Mouse (Mus musculus) B cell, adult 2 months (primary cell): ENCODE data around the gene Desi2.
"Not testable (repeated sequence)": the region's sequence is repeated elsewhere in the genome, so short reads cannot be mapped to it uniquely, and the experiment has no call there.

Experiments
- DNase-seq, 2 experiments: peaks; one replicate each; pipeline ENCODE4 v3.0.0; 2022

The Desi2 gene

DNA sequence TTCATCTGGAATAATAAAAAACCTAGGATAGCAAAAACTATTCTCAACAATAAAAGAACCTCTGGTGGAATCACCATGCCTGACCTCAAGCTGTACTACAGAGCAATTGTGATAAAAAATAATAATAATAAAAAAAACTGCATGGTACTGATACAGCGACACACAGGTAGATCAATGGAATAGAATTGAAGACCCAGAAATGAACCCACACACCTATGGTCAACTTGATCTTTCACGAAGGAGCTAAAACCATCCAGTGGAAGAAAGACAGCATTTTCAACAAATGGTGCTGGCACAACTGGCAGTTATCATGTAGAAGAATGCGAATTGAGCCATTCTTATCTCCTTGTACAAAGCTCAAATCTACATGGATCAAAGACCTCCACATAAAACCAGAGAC lies 78.2 kb downstream of the Desi2 start:
- not testable (repeated sequence) for DNase-seq

DNA sequence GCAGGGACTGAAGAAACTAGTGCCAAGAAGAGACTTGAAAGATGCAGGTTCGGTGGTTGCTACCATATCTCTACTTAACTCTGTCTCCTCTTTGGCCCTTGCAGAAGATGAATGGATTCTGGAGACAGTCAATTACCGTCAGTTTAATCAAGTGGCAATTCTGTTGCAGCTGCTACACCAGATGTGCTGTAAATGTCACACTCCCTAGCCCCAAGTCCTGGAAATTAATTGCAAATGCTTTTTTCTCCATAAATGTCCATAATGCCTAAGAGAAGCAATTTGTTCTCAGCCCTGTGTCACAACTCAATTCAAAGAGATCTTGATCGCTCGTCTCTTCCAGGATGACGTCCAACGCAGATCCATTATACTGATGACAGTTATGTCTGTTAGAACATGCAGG lies 83.4 kb downstream of the Desi2 start:
- no peak for DNase-seq

DNA sequence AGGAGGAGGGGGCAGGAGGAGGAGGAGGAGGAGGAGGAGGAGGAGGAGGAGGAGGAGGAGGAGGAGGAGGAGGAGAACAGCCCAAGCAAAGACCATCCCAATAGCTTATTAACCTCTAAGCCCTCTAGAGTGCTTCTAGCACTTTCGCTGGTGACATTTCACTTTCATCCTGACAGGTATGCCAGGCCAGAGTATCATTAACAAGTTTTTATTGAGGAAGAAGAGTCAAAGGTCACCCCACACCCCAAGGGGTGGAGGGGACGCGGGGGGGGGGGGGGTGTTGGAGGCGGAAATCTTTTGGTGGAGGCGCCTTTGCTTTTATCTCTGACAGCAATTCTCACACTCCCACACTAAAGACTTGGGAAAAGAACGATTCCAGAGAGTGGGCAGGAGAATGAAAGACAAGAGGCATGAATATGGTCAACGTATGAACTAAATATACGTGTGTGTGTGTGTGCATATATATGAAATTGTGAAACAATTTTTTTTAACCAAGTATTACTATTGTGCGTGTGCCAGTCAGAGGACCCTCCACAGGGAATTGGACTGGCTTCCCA lies 88.0 kb downstream of the Desi2 start:
- no peak for DNase-seq

DNA sequence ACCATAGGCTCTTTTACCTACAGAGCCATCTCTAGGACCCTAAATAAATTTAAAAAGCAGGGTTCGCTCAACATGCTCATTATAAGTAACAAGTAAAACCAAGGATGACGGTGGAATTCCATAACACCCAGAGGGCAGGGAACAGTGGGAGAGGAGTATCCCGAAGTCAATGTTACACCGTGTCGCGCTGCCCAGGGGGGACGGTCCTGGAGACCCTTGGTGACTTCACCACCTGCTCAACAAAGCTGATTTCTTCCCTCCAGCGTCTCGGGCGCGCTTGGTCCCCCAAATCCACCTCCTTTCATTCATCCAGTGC lies 88.5 kb downstream of the Desi2 start:
- DNase-seq, result no peak

DNA sequence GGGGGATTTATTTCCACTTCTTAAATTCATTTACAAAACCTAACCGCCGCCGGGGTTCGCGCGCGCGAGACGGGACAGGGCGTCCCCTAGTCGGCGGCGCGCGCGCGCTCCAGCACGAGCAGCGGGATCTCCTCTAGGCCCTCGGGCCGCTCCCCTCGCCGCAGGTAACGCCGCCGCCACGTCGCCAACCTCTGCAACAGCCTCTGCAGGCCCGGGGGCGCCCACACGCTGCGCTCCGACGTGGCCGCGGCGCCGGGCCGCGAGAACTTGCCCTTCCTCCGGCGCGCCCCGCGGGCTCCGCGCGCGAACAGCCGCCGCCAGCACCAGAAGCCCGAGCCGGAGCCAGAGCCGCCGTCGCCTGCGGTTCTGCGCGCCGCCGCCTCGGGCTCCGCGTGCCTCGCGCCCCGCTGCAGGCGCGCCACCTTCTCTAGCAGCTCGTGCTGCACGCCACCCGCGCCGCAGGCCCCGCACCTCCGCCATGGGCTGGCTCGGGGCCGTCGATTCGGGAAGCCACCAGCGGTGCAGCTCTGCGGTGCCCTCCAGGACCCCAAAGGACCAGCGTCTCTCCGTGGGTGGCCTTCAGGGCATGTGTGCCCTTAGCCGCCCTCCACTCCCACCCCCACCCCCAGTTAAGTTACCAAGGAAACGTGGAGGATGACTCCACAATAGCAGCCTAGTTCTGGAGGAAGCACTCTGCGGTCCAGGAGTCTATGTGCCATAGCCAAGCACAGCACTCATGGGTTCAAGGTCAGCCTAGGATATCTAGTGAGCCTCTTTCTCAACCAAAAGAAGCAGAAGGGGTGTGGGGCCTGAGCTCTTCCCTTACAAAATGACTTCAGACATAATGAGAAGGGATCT lies 89.1 kb downstream of the Desi2 start:
- peak; percentile 3 to 7 for DNase-seq

DNA sequence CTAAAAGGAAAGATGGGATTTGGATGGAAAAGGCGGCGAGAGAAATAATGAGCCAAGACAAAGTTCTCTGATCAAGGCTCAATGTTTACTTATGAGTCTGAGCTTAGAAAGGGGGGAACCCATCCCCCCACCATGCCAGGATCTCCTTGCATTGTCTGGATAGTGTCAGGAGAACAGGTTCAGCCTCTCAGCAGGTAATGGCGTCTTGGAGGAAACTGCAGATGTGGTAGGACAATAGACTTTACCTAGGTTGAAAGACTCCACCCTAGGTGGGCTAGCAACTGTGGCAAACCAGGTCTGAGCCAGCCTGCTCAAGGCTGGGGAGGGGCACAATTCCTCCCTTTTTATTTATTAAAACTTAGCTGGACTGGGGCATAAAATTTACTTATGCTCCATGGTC lies 96.1 kb downstream of the Desi2 start:
- not testable (repeated sequence) for DNase-seq

DNA sequence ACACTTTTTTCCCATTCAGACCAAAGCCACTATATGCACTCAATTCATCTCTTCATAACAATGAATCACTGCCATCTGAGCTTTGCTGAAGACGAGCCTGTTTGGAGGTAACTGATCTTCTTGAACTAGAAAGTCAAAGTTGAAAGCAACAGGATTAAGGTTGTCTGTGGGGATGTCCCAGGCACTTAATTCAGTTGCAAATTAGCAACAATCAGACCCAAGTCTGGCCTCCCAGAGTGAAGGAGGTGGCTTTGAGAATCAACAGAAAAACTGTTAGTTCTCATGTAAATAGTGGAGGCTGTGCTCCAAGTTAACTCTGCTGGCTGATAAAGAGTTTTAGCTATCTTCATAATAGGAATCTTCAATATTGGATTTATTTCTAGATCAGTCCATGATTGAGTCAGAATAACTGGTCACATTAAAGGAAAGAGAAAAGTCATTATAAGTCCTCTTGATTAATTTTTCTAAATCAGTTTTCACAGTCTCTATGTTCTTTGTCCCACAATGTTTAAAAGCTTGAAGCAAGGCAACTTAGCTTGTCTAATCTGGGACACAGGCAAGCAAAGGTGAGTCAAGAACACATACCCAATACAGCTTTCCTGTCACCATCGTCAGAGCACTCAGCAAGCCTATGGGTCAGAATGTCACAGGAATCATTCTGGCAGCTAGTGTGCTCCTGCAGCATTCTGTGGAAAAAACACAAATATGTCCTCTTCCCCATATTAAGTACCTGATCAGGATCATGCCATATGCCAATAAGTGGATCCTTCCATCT lies 96.9 kb downstream of the Desi2 start:
- no peak for DNase-seq

DNA sequence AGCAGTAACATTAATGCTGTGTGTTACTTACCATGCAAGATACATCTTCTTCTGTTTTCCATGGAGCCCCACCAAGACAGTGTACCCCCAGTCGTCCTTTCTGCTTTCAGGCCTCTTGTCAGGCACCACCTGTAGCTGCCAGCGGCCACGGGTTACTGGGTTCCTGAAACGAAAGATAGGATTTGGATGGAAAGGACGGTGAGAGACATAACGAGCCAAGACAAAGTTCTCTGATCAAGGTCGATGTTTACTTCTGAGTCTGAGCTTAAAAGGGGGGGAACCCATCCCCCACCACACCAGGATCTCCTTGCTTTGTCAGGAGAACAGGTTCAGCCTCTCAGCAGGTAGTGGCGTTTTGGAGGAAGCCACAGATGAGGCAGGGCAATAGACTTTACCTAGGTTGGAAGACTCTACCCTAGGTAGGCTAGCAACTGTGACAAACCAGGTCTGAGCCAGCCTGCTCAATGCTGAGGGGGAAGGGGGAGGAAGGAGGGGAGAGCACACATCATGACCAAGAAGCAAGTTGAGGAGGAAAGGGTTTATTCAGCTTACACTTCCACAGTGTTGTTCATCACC lies 100.5 kb downstream of the Desi2 start:
- DNase-seq, result no peak

DNA sequence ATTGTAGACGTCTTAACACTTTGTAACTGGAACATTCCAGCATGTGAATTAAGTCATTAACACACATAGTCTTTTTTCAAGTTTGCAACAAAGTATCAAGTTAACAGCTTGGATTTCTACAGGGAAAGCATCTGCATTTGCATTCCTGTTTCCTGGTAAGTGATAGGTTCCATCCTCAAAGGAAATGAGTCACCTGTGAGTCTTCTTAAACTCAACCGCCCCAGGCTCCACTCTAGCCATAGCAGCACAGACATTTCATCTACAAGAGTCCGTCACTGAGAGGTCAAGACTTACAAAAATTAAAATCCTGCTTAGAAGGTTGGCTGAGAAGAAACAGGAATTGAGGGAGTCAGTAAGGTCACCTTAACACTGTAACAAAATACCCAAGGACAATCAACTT lies 104.5 kb downstream of the Desi2 start:
- no peak for DNase-seq

DNA sequence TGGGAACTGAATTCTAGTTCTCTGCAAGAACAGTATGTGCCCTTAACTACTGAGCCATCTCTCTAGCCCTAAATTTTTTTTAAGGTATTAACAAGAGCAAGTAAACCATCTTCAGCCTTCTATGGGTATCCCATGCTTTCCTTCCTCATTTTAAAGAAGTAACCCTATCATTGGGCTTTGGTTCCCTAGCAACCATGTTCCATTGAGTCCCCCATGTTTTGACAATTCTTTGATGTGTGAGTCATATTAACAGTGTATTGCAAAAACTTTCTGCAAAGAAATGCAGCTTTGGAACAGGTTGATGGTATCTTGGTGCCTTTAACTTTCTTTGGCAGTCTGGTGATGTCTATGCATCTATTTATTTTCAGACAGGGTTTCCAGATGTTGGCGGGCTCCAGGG lies 106.8 kb downstream of the Desi2 start:
- DNase-seq, result no peak

DNA sequence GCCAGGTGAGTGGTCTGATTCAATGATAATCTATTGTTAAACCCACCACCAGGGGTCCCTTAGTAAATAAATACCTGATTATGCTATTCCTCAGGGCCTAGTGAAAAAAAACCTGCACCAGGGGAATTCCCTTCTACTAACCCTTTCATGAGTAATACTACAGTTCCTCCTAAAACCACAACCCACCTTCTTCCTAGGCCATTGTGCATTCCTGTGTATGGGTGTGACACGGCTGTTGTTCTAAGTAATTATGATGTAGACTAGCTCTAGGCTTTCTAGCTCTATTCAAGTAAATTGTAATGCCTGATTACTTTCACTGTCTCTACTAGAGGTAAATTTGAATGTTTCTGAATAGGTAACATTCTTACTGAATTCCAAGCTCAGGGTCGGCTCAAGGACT lies 114.0 kb downstream of the Desi2 start:
- not testable (repeated sequence) for DNase-seq

DNA sequence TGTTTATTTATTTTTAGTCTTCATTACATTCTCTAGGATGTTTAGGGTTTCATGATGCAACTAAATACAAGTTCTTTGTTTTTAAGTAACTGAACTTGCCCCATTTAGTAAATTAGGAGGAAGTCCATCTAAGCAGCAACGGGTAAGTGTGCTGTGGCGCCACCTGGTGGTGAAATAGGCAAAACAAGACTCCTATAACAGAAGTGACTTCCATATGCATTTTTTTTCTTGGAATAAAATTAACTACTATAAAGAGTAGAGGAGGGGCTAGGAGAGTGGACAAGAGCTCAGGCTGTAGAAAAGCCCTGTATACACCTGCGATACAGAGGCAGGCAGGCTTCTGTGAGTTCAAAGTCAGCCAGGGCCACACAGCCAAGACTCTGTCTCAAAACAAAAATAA lies 116.2 kb downstream of the Desi2 start:
- DNase-seq, result peak; percentile 84 to 87
